Mouse (Mus musculus): ENCODE data around the gene Sag.
A peak's percentile ranks its signal among the peaks of the same experiment; 100 is the strongest.

Gene Sag

DNA sequence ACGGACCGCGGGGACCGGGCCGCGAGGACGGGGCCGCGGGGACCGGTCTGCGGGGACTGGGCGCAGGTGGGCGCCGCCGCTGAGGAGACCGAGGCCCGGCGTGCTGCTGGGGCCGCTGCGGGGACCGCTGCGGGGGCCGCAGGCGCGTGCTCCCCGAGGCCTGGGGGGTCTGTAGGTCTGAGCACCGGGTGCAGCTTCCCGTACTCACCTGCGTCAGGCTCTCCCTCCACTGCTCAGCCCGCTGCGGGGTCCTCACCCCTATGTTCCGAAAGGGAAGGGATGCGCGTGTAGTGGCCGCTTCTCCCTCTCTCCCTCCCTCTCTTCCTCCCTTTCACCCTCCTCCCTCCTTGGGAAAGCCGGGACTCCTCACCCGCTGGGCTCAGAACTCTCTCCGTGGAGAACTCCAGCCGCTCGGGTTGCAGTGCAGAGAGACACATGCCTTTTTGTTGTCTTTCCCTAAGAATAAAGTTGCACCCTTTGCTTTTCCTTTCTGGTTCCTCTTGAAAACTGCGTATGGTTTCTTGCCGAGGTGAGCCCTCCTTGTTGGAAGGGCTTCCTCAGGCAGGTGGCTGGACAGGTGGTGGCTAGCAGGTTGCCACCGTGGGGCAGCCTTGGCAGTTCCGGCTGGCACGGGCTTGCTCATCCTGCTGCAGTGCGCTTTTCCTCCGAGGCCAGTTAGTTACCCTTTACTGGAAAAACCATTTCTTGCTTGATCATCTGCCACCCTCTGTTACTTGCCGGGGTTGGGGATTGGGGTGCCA lies 50.3 kb downstream of the Sag start:
- peak; percentile 53 to 56 for DNase-seq (ENCODE audit: low spot score in 2 of 2)

DNA sequence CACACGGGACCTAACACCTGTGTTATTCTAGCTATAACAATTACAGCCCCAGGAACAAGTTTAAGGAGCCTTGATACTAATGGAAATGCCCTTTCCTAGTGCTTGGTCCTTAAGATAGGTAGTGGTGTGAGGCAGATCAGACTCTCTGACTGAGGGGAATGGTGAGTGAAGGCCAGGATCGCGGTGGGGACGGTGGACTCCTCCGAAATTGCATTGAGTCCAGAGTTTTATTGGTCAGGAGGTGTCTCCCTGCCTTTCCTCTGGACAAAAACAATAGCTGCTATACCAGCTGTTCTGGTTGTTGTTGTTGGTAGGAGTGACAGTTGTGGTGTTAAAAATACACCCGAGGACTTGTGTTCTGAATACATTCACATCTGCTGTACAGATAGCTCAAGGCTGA lies 50.9 kb downstream of the Sag start:
- no peak for DNase-seq (ENCODE audit: low spot score in 2 of 2)

DNA sequence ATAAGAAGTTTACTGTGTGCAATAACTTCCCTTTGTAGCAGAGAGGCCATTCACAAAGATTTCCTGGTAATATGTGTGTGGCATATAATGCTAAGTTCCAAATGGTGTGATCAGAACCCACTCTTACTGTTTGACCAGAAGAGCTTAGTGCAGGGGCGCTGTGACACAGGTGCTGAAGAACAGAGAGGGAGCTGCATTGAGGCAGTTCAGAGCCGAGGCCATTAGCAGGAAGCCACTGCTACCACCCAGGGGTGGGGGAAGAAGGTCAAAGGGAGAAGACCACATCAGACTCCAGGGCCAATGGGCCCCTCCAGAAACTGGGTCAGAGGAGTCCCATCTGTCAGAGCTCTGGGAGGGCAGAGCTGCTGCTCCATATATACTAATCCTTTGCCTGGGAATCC lies 51.4 kb downstream of the Sag start:
- peak in 1 of 2 experiments; percentile 39 for DNase-seq (ENCODE audit: low spot score in 2 of 2)

DNA sequence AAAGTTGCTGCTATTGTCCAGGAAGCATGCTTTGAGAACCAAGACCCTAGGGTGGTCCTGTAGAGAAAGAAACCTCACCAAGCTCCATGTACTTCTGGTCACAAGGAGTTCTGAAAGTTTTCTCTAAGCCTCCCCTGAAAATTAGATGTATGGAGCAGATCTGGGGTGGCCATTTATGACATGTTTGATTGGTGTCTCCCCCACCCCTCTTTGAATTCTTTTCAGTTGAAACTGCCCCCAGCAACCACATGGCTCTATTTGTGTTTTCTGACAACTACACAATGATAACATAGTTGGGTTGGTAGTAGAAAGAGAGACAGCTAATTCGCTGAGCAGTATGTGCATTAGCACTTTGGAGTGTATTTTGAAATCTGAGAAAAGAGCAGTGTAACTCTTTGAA lies 52.0 kb downstream of the Sag start:
- DNase-seq (ENCODE audit: low spot score in 2 of 2), result no peak

DNA sequence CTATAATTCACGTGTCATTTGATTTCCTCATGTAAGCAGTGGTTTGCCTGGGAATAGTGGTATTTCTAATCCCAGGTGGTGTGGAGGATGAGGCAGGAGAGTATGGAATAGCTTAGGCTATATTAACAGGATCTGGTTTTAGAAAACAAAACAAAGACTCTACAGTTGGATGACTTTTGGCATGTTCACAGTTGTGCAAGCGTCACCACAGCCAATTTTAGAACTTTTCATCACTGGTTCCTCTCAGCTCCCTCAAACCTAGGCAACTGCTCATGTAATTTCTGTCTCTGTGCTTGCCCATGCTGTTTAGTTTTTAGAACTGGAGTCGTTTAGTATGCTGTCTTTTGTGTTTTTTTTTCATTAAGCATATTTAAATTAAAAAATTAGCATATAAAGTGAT lies 53.3 kb downstream of the Sag start:
- DNase-seq (ENCODE audit: low spot score in 2 of 2), result no peak

DNA sequence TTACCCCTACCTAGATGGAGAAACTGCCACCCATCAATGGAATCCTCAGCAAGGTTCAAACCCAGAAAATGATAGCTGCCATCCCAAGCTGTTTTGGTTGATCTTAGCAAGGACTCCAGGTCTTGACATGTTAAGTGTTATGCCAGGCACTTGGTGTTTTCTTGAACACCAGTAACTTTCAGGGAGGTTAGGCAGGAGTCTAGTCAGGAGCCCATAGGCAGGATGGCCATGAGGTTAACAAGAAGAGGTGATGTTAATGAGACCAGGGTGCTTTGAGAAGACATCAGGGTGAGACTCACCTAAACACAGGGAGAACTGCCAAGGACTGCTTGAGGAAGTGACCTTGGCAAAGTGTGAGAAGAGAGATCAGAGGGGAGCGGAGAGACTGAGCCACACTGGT lies 54.6 kb downstream of the Sag start:
- no peak for DNase-seq (ENCODE audit: low spot score in 2 of 2)

DNA sequence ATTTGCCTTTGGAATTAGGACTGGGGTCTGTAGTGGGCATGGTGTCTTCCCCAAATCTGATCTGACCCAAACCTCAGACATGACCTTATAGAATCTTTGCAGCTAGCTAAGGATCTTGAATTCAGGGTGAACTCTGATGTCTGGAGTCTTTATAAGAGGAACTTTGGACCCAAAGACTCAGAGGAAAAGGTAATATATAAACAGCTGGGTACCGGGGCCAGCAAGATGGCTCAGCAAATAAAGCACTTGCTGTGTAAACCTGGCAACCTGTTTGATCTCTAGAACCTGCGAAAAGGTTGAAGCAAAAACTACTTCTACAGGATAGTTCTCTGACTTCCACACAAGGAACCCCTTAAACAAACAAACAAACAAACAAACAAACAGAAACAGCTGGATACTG lies 55.0 kb downstream of the Sag start:
- no peak for DNase-seq (ENCODE audit: low spot score in 2 of 2)

DNA sequence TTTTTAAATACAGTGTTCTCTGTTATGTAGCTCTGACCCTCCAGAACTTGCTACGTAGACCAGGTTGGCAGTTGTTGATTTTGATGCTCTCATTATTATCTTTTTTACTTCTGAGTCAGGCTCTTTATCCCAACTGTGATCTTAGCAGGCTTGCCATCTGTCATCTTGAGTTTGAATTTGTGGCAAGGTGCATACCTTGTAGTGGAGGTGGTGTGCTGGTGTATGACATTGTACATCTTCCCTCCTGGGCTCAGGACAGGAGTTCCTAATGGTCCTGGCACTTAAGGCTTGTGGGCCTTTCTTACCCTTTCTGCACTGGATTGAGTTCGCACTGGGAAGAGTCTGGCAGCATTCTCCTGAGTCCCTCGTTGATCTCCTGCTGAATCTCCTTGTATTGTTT lies 60.1 kb downstream of the Sag start:
- no peak for DNase-seq (ENCODE audit: low spot score in 2 of 2)

DNA sequence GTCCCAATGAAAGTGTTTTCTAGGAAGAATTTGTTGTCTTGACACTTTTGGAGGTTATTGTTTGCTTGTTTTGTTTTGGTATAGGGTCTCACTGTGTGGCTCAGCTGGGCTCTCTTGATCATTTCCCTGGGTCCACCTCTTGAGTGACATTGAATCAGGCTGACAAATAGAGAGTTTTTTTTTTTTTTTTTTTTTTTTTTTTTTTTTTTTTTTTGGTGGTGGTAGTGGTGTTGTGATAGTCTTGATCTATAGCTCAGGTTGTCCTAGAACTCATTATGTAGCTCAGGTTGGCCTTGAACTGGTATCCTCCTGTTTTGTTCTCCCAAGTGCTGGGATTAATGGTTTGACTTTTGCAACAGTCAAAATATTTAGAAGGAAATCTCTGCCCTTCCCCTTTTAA lies 61.4 kb downstream of the Sag start:
- no peak for DNase-seq (ENCODE audit: low spot score in 2 of 2)

DNA sequence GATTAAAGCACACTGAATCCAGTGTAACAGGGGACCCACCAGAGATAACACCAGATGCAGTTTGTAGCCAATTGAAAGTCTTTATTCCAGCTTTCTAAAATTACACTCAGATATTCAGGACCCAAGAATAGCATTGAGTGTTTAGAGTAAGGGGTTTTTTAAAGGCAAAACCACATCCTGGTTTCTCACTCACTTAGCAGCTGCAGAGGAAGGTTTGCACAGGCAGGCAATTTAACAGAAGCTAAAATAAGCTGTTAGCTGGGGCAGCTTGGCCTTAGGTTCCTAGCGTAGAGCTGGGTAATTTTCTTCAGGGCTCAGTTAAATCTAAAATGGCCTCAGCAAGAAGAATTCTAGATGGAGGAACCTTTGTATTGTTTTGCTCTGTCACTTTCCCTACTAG lies 63.2 kb downstream of the Sag start:
- no peak for DNase-seq (ENCODE audit: low spot score in 2 of 2)

DNA sequence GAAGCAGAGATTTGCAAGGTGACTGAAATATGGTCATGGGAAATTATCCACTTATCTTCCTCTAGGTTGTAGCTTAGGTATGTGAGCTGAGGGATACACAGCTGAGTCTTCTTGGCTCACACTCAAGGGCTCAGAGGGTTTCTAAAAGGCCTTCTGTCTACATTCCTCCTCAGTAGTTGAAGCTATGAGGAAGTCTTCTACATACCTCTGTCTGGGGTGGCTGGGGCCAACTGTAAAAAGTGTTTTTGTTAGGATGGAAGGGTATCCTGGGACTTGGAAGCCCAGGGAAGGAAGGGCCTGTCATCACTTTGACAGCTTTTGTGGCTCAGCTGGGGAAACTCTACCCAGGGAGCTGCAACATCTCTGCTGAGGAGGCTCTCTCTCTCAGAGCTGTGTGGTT lies 68.1 kb downstream of the Sag start:
- no peak for DNase-seq (ENCODE audit: low spot score in 2 of 2)

DNA sequence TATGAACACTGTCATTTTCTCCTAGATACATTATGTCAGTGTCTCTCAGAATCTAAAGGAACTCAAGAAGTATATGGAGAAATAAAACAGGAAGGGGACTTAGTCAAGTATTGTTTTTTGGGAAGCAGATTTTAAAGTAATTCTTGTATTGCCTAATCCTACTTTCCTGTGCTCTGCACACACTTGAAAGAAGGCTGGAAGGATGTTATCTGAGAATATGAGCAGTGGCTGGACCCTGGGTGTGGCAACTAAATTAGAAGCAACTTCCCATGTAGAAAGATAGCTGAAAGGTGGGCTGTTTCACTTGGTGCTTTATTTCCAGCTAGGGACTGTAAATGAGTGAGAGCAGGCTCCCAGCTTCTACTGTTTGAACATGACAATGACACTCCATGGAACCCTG lies 69.6 kb downstream of the Sag start:
- no peak for DNase-seq (ENCODE audit: low spot score in 2 of 2)

DNA sequence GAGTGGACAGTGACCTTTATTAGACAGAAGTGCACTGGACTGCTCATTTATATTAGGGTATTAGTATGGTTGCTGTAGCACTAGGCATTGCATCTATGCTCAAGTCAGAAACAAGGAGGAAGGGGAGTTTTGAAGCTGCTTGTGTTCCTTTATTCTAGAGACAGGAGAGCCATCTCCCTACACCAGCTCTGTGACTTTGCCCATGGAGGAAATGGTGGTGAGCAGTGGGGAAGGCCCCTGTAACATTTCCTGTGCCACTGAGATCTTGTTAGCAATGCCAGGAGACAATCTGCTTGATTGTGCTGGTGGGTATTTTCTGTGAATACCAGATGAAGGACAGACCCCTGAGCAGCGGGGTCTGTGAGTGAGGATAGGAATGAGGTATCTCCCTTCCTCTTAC lies 72.6 kb downstream of the Sag start:
- no peak for DNase-seq (ENCODE audit: low spot score in 2 of 2)

DNA sequence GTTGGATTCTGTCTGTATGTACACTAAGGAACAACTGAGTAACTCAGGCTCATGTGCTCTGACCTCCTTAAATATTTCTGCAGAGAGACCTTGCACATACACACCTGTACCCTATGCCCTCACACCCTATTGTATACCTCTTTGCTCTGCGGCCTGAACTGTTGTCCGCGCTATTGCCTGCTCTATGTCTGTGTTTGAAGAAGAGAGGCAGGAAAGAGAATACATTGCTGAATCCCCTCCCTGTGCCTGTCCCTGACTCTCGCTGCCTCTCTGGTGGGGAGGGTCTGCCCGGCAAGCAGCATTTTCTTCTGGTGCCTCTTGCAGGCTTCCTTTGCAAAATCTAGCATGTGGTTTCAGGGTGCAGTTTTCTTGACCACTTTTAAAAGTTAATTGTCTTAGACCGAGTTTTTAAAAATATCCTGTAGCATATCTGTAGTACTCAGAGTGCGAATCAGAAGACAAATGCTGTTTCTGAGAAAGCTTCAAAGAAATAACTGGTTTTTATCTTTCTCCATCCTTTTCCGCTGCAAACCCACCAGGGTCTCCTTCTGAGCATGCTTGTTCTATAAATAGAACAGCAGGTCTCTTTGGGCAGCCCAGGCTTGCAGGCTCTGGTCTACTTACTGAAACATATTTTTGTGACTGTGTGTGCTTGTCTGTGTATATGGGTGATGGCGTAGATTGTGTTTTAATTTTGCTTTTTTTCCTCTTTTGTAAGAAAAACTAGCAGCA lies 74.2 kb downstream of the Sag start:
- no peak for DNase-seq (ENCODE audit: low spot score in 2 of 2)

DNA sequence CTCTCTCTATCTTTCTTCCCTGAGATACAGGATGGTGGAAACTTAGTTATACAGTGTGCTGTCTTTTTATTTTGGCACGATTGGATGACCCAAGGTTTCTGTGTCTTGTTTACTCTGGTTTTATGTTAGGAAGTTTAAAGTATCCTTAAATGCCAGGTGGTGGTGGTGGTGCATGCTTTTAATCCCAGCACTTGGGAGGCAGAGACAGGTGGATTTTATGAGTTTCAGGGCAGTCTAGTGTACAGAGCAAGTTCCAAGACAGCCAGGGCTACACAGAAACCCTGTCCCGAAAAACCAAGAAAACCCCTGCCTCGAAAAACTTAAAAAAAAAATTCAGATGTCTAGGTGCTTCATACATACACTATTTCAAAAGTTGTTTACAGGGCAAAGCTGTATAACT lies 75.6 kb downstream of the Sag start:
- DNase-seq (ENCODE audit: low spot score in 2 of 2), result no peak

DNA sequence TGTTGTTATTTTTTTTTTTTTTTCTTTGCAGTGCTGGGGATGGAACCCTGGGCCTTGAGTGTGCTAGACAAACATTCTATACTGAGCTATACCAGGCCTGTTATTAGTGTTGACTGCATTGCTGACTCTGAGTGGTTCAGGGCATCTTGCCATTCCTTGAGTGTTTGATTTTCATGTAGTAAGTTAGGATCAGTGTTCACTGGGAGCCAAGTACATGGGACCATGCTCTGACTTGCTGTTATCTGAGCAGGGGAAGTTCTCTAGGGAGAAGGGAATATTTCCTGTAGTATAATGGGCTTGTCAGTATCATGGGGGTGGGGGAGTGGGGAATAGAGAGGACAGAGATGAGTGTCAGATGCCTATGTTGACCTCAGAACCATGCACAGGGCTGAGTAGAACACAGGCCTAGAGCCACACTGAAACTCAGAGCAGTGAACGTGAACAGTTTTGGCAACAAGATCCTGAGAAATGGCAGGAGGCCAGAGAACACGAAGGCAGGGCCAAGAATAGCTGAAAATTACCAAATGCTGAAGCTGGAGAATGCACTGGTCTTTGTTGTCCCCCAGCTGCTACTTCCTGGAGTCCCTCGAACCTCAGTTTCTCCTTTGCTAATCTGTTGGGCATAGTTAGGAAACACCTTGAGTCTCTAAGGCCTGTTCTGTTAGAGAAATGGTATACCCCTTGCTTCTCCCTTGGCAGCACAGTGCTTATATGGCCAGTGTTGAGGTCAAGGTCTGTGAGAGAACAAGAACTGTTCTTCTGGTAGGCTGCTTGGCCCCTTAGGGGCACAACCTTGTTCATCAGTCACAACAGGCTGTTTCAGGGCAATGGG lies 76.2 kb downstream of the Sag start:
- no peak for DNase-seq (ENCODE audit: low spot score in 2 of 2)

DNA sequence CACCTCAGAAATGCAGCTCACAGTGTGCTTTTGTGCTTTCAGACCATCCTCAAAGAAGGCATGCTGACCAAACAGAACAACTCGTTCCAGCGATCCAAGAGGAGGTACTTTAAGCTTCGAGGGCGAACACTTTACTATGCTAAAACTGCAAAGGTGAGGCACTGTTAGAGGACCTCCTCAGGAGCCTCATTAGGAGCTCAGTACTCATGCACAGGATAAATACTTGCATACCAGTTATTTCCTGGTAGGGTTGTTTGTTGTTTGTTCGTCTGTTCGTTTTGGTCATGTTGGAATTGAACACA lies 76.8 kb downstream of the Sag start:
- no peak for DNase-seq (ENCODE audit: low spot score in 2 of 2)

DNA sequence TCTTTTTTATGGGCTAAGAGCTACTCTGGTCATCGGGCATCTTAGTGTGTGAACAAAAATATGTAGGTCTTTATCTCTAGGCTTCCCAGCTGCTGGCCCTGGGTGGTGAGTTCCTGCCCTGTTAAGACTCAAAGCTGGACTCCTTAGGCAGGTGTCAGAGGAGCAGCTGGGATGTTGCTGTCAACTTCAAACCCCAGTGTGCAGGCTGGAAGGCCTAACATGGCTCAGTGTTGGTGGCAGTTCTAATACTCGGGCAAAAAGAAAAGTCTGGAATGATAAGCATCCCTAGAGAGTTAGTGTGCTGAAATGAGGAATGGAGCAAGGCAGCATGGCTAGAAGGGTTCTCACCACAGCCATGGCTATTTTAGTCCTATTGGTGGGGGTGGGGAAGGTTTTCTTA lies 77.4 kb downstream of the Sag start:
- no peak for DNase-seq (ENCODE audit: low spot score in 2 of 2)

DNA sequence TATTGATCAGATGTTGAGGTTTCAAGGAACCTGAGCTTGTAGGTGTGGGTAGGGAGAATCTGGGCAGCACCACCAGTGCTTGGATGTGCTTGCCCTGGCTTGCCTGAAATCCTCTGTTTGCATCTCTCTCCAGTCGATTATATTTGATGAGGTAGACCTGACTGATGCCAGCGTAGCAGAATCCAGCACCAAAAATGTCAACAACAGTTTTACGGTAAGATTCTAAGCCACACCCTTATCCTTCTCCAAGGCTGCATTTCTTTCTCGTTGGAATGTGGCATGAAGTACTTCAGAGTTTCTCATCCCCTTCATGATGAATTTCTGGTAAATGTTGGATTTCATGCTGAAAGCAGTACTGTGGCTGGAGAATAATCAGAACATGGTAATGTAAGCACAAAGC lies 78.2 kb downstream of the Sag start:
- DNase-seq (ENCODE audit: low spot score in 2 of 2), result no peak

DNA sequence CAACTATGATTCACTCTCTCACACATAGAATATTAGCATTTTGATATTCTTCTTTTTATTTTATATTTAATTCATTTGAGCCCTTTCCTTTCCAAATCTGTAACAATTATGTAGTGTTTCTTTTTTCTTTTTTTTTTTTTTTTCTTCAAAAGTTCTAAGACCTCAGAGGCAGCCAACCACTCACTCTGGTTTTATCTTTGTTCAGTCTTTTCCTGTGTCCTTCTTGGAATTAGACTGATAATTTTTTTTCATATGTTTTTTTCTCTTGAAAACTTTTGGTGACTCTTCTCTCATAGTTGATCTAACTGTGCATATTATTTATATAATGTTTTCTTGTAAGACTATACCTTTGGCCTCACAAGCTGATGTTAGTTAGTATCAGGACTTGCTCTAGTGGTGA lies 79.1 kb downstream of the Sag start:
- no peak for DNase-seq (ENCODE audit: low spot score in 2 of 2)

DNA sequence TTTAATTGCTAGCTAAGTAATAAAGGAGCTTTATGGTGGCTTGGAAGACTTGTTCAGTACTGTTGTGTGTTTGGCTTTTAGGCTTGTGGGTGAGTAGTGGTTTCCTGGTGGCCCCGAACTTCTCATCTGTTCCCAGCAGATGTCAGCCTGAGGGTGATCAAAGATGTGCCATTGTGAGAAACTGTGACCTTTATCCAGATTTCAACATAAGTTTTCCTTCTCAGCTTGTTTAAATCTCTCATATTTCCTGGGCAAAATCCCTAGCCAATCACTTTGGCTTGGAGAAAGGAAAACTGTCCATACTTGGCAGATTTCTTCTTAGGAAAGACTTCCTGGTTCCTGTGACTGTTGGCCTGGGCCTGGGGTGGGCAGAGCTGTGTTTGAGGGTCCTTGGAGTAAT lies 87.5 kb downstream of the Sag start:
- no peak for DNase-seq (ENCODE audit: low spot score in 2 of 2)

DNA sequence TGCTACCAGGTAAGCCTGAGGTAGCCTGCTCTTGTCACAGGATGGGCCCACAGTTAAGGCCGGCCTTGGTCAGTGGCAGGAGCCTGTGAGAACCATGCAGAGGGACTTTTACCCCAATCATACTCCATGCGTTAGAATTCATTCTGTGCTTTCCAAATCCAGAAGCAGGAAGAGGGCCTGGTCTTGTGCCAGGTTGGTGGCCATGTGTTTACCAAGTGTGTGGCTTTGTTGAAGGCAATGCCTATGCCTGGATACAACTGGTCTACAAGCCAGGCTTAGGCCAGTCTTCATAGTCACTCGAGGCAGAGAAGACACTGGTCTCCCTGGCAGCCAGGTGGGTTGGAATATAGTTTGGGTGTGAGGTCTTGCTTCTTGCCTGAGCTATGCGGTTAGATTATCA lies 88.2 kb downstream of the Sag start:
- no peak for DNase-seq (ENCODE audit: low spot score in 2 of 2)

DNA sequence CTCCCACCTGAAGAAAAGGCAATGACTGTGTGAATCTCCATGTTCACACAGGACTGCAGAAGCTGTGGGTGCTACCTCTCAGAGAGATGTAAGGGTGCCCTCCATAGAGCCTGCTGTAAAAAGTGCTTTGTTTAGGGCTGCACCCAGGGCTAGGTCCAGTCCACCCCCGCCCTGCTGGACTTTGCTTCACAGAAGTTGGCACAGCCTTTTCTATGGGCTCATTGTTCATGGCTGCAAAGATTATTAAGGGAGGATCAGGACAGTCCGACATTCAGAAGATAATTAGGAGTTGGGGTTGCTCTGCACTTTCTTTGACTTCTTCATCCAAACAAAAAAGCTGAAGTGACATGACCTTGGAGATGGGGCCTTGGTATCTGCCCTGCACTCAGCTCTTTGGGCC lies 89.0 kb downstream of the Sag start:
- no peak for DNase-seq (ENCODE audit: low spot score in 2 of 2)
